Mouse (Mus musculus): Measurements from ENCODE around the gene Tmem266. TPM values are rescaled to one million over a fixed set of nuclear protein-coding genes. Genes with fewer than 3 reads are reported as not detected.

The Tmem266 gene
- polyA plus RNA-seq, 1 experiment from 2014 or later, result 7.0 TPM

GRCm38 (mm10) chr9:55423451-55424424 is 97.0 kb downstream of the Tmem266 start:
- no peak overlapping the region for H3K4me3 ChIP-seq (ENCODE audit: low read depth, low read length)
- WGBS, result 67% methylated on average over 14 of the region's 14 CpGs
- H3K9me3 ChIP-seq (replicated peaks; ENCODE audit: control insufficient read depth, low read length, poor library complexity, severe bottlenecking), result no peaks in the 10 kb centered on the region
- H3K27me3 ChIP-seq (ENCODE audit: control insufficient read depth, insufficient read depth, low read depth, low read length), result no peaks in the 10 kb centered on the region
- no peak overlapping the region for H3K27ac ChIP-seq (ENCODE audit: low read length)
- no peak overlapping the region for H3K9ac ChIP-seq (ENCODE audit: low read depth, low read length)
- ATAC-seq, result no peak
- no peaks in the 10 kb centered on the region for H3K4me1 ChIP-seq (ENCODE audit: control insufficient read depth, insufficient read depth, low read length)
- 0 out of 2 replicates have a peak, but pooled peaks cover 2% of the 10 kb centered on the region for H3K36me3 ChIP-seq (ENCODE audit: control insufficient read depth, insufficient read depth, low read length)
- no peak overlapping the region for H3K4me2 ChIP-seq (ENCODE audit: low read length)

GRCm38 (mm10) chr9:55425271-55425810 is 98.6 kb downstream of the Tmem266 start:
- H3K4me2 ChIP-seq (ENCODE audit: low read length), result no peak overlapping the region
- ATAC-seq, result no peak
- no peaks in the 10 kb centered on the region for H3K9me3 ChIP-seq (replicated peaks; ENCODE audit: control insufficient read depth, low read length, poor library complexity, severe bottlenecking)
- no peak overlapping the region for H3K27ac ChIP-seq (ENCODE audit: low read length)
- no peak overlapping the region for H3K4me3 ChIP-seq (ENCODE audit: low read depth, low read length)
- H3K36me3 ChIP-seq (ENCODE audit: control insufficient read depth, insufficient read depth, low read length), result 0 out of 2 replicates have a peak, but pooled peaks cover 2% of the 10 kb centered on the region
- peaks cover 2% of the 10 kb centered on the region; the same call in 1 of the 2 replicates for H3K4me1 ChIP-seq (ENCODE audit: control insufficient read depth, insufficient read depth, low read length)
- WGBS, result 61% methylated on average over 7 of the region's 7 CpGs
- H3K9ac ChIP-seq (ENCODE audit: low read depth, low read length), result no peak overlapping the region
- H3K27me3 ChIP-seq (ENCODE audit: control insufficient read depth, insufficient read depth, low read depth, low read length), result no peaks in the 10 kb centered on the region

GRCm38 (mm10) chr9:55429242-55429975 is 102.7 kb downstream of the Tmem266 start:
- Histone ChIP-seq H3K27ac (ENCODE audit: low read length) (no peak overlapping the region), H3K4me2 (ENCODE audit: low read length) (peak overlapping the region; percentile 34), H3K4me1 (ENCODE audit: control insufficient read depth, insufficient read depth, low read length) (peaks cover 2% of the 10 kb centered on the region; the same call in 1 of the 2 replicates), H3K4me3 (ENCODE audit: low read depth, low read length) (peak overlapping the region; percentile 19; the same call in 1 of the 2 replicates), H3K27me3 (ENCODE audit: control insufficient read depth, insufficient read depth, low read depth, low read length) (no peaks in the 10 kb centered on the region), H3K9me3 (replicated peaks; ENCODE audit: control insufficient read depth, low read length, poor library complexity, severe bottlenecking) (no peaks in the 10 kb centered on the region), H3K9ac (ENCODE audit: low read depth, low read length) (peak overlapping the region; percentile 51; the same call in 1 of the 2 replicates), H3K36me3 (ENCODE audit: control insufficient read depth, insufficient read depth, low read length) (no peaks in the 10 kb centered on the region)
- WGBS, result 35% methylated on average over 12 of the region's 12 CpGs
- ATAC-seq, result peak; percentile 75

GRCm38 (mm10) chr9:55430133-55430532 is 103.4 kb downstream of the Tmem266 start:
- Histone ChIP-seq H3K4me2 (ENCODE audit: low read length) (peak overlapping the region; percentile 34), H3K4me3 (ENCODE audit: low read depth, low read length) (peak overlapping the region; percentile 19; the same call in 1 of the 2 replicates), H3K36me3 (ENCODE audit: control insufficient read depth, insufficient read depth, low read length) (no peaks in the 10 kb centered on the region), H3K9me3 (replicated peaks; ENCODE audit: control insufficient read depth, low read length, poor library complexity, severe bottlenecking) (no peaks in the 10 kb centered on the region), H3K4me1 (ENCODE audit: control insufficient read depth, insufficient read depth, low read length) (peaks cover 2% of the 10 kb centered on the region; the same call in 1 of the 2 replicates), H3K27me3 (ENCODE audit: control insufficient read depth, insufficient read depth, low read depth, low read length) (no peaks in the 10 kb centered on the region), H3K9ac (ENCODE audit: low read depth, low read length) (peak overlapping the region; percentile 51; the same call in 1 of the 2 replicates), H3K27ac (ENCODE audit: low read length) (no peak overlapping the region)
- WGBS, result 26% methylated on average over 20 of the region's 20 CpGs
- peak; percentile 33; the same call in 1 of the 2 replicates for ATAC-seq

- ATAC-seq, result no peak
- H3K27me3 ChIP-seq (ENCODE audit: control insufficient read depth, insufficient read depth, low read depth, low read length), result no peaks in the 10 kb centered on the region
- no peaks in the 10 kb centered on the region for H3K36me3 ChIP-seq (ENCODE audit: control insufficient read depth, insufficient read depth, low read length)
- H3K9ac ChIP-seq (ENCODE audit: low read depth, low read length), result no peak overlapping the region
- H3K4me2 ChIP-seq (ENCODE audit: low read length), result no peak overlapping the region
- H3K4me3 ChIP-seq (ENCODE audit: low read depth, low read length), result no peak overlapping the region
- H3K27ac ChIP-seq (ENCODE audit: low read length), result no peak overlapping the region
- H3K4me1 ChIP-seq (ENCODE audit: control insufficient read depth, insufficient read depth, low read length), result peaks cover 2% of the 10 kb centered on the region; the same call in 1 of the 2 replicates
- 69% methylated on average over 14 of the region's 14 CpGs for WGBS
- H3K9me3 ChIP-seq (replicated peaks; ENCODE audit: control insufficient read depth, low read length, poor library complexity, severe bottlenecking), result no peaks in the 10 kb centered on the region
These were observed 105.9 kb downstream of the Tmem266 start for GRCm38 (mm10) chr9:55432306-55433289.

- ATAC-seq, result no peak
- H3K27me3 ChIP-seq (ENCODE audit: control insufficient read depth, insufficient read depth, low read depth, low read length), result no peaks in the 10 kb centered on the region
- peaks cover 2% of the 10 kb centered on the region; the same call in 1 of the 2 replicates for H3K4me1 ChIP-seq (ENCODE audit: control insufficient read depth, insufficient read depth, low read length)
- H3K27ac ChIP-seq (ENCODE audit: low read length), result no peak overlapping the region
- no peaks in the 10 kb centered on the region for H3K36me3 ChIP-seq (ENCODE audit: control insufficient read depth, insufficient read depth, low read length)
- H3K9ac ChIP-seq (ENCODE audit: low read depth, low read length), result no peak overlapping the region
- WGBS, result 72% methylated on average over 5 of the region's 5 CpGs
- no peaks in the 10 kb centered on the region for H3K9me3 ChIP-seq (replicated peaks; ENCODE audit: control insufficient read depth, low read length, poor library complexity, severe bottlenecking)
- H3K4me3 ChIP-seq (ENCODE audit: low read depth, low read length), result no peak overlapping the region
- no peak overlapping the region for H3K4me2 ChIP-seq (ENCODE audit: low read length)
These were observed 107.2 kb downstream of the Tmem266 start for GRCm38 (mm10) chr9:55433875-55434274.

- no peak overlapping the region for H3K27ac ChIP-seq (ENCODE audit: low read length)
- no peak overlapping the region for H3K4me2 ChIP-seq (ENCODE audit: low read length)
- no peak overlapping the region for H3K4me3 ChIP-seq (ENCODE audit: low read depth, low read length)
- H3K9me3 ChIP-seq (replicated peaks; ENCODE audit: control insufficient read depth, low read length, poor library complexity, severe bottlenecking), result no peaks in the 10 kb centered on the region
- H3K27me3 ChIP-seq (ENCODE audit: control insufficient read depth, insufficient read depth, low read depth, low read length), result no peaks in the 10 kb centered on the region
- no peaks in the 10 kb centered on the region for H3K36me3 ChIP-seq (ENCODE audit: control insufficient read depth, insufficient read depth, low read length)
- 67% methylated on average over 3 of the region's 3 CpGs for WGBS
- H3K4me1 ChIP-seq (ENCODE audit: control insufficient read depth, insufficient read depth, low read length), result no peaks in the 10 kb centered on the region
- no peak overlapping the region for H3K9ac ChIP-seq (ENCODE audit: low read depth, low read length)
- no peak for ATAC-seq
These were observed 111.7 kb downstream of the Tmem266 start for GRCm38 (mm10) chr9:55438433-55438832.

Data from midbrain, embryonic 16.5 days (tissue).